Comparison of ENCODE assay signal across 15 mouse cellular contexts in the genomic region with DNA sequence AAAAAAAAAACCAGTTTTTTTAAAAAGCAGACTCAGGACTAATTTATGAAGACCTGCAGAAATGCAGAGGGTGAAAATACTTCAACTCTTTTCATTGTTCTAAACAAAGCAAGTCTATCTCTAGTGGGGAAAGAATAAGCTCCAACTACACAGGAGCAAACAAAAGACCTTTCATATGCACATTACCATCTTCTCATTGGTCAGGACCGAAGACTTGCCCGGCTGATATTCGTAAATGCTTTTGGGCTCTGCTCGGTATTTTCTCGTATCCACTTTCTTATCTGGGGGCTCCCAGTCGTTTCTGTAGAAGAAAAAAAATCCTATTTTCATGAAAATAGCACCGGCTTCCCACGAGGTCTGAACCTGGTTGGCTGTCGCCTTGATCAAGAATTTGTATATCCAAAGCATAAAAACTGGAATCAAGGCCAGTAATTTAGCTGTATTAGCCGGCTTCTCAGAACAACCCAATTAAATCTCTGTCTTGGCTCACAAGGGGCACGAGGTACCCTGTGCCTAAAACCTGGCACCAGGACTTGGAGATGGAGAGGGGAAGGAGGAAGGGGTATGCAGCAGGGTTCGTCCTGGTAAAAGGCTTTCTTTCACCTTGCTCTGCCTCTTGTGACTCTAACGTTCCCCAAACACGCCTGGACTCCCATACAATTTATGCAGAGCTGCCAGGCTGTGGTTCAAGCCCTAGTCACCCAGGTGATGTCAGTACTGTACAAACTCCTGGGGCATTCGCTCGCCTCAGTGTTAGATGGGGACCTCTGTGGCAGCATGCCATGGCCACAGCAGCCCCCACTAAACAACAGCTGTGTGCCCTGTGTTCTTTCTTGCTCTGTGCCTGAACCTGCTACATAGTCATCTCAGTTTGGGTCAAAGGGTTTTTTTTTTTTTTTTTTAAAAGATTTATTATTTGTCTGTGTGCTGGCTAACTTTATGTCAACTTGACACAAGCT.
A peak's percentile ranks its signal among the peaks of the same experiment; 100 is the strongest.
DNase-seq lines count a peak whose midpoint lies in the region; ATAC-seq and TF ChIP-seq lines count a peak whose summit lies in the region.
"Had no signal": no experiment of that assay in that cellular context is flagged by ENCODE, and none has a peak within 500 bp of the region (broad histone marks: within the 10 kb centered on the region; RNA-seq: fewer than 3 reads in every experiment).

No protein-coding gene starts in this region.

- WGBS in heart, postnatal 0 days, result 71% methylated on average over 16 of the region's 16 CpGs
- 16% methylated on average over 16 of the region's 16 CpGs for WGBS in forebrain, embryonic 12.5 days
- 20% methylated on average over 16 of the region's 16 CpGs for WGBS in hindbrain, embryonic 16.5 days
- WGBS in neural tube, embryonic 14.5 days, result 23% methylated on average over 16 of the region's 16 CpGs

- TF ChIP-seq CTCF in heart, postnatal 0 days (IDR thresholded peaks at IDR 0.05; ENCODE audit: low read depth), result no peak

- H3K36me3 ChIP-seq in heart, postnatal 0 days (replicated peaks; ENCODE audit: control insufficient read depth, insufficient read depth, low read length), result peaks cover 67% of the 10 kb centered on the region
- no peaks in the 10 kb centered on the region; the same call in none of the 2 replicates for H3K36me3 ChIP-seq in forebrain, embryonic 12.5 days (replicated peaks)
- H3K36me3 ChIP-seq in hindbrain, embryonic 16.5 days (ENCODE audit: control insufficient read depth, insufficient read depth, low read length), result peaks cover 6% of the 10 kb centered on the region; the same call in 1 of the 2 replicates
- no peaks in the 10 kb centered on the region; the same call in 1 of the 2 replicates for H3K36me3 ChIP-seq in neural tube, embryonic 14.5 days (ENCODE audit: control insufficient read depth, insufficient read depth, low read length)
- H3K36me3 ChIP-seq: limb, embryonic 15.5 days had no signal

- peaks cover 33% of the 10 kb centered on the region for H3K4me1 ChIP-seq in heart, postnatal 0 days (ENCODE audit: control insufficient read depth, insufficient read depth)
- peaks cover 36% of the 10 kb centered on the region for H3K4me1 ChIP-seq in forebrain, embryonic 12.5 days
- H3K4me1 ChIP-seq in hindbrain, embryonic 16.5 days (ENCODE audit: control insufficient read depth, insufficient read depth, low read depth, low read length), result peaks cover 29% of the 10 kb centered on the region
- peaks cover 5% of the 10 kb centered on the region; the same call in 1 of the 2 replicates for H3K4me1 ChIP-seq in neural tube, embryonic 14.5 days (ENCODE audit: control insufficient read depth, insufficient read depth, low read length)

- H3K4me2 ChIP-seq in heart, postnatal 0 days (ENCODE audit: low read depth, low read length), result no peak overlapping the region
- H3K4me2 ChIP-seq in forebrain, embryonic 12.5 days, result peak overlapping the region; percentile 41
- no peak overlapping the region for H3K4me2 ChIP-seq in hindbrain, embryonic 16.5 days (ENCODE audit: low read length)
- H3K4me2 ChIP-seq in neural tube, embryonic 14.5 days (ENCODE audit: low read depth, low read length), result no peak overlapping the region
- H3K4me2 ChIP-seq: limb, embryonic 15.5 days; stomach, embryonic 15.5 days had no signal

- no peak overlapping the region for H3K9ac ChIP-seq in heart, postnatal 0 days (replicated peaks; ENCODE audit: low read depth, low read length)
- 0 out of 2 replicates have a peak overlapping the region, but pooled peaks have one; percentile 18 for H3K9ac ChIP-seq in forebrain, embryonic 12.5 days
- H3K9ac ChIP-seq in hindbrain, embryonic 16.5 days (ENCODE audit: low read depth, low read length), result no peak overlapping the region; the same call in 1 of the 2 replicates
- H3K9ac ChIP-seq in neural tube, embryonic 14.5 days (replicated peaks; ENCODE audit: low read depth, low read length), result no peak overlapping the region
- H3K9ac ChIP-seq: limb, embryonic 15.5 days; stomach, embryonic 15.5 days had no signal

- TF ChIP-seq EP300 in heart, postnatal 0 days (IDR thresholded peaks at IDR 0.05; ENCODE audit: low read depth), result no peak

- intact Hi-C loops in heart, postnatal 36 days (cut with DNase I), result no loop called here

- H3K27me3 ChIP-seq in heart, postnatal 0 days (ENCODE audit: control insufficient read depth, insufficient read depth, low read length), result no peaks in the 10 kb centered on the region
- no peaks in the 10 kb centered on the region for H3K27me3 ChIP-seq in forebrain, embryonic 12.5 days
- no peaks in the 10 kb centered on the region for H3K27me3 ChIP-seq in hindbrain, embryonic 16.5 days (replicated peaks; ENCODE audit: control insufficient read depth, insufficient read depth, low read length)
- no peaks in the 10 kb centered on the region for H3K27me3 ChIP-seq in neural tube, embryonic 14.5 days (ENCODE audit: control insufficient read depth, insufficient read depth, low read length)
- H3K27me3 ChIP-seq: limb, embryonic 15.5 days; stomach, embryonic 15.5 days had no signal

- H3K27ac ChIP-seq in heart, postnatal 0 days (ENCODE audit: low read depth), result peak overlapping the region; percentile 22; the same call in 1 of the 2 replicates
- peak overlapping the region; percentile 77 for H3K27ac ChIP-seq in forebrain, embryonic 12.5 days
- no peak overlapping the region for H3K27ac ChIP-seq in hindbrain, embryonic 16.5 days (ENCODE audit: low read depth, low read length)
- no peak overlapping the region for H3K27ac ChIP-seq in neural tube, embryonic 14.5 days (ENCODE audit: low read depth, low read length)
- H3K27ac ChIP-seq: kidney, postnatal 0 days had no signal

- H3K9me3 ChIP-seq in heart, postnatal 0 days (replicated peaks; ENCODE audit: control insufficient read depth, low read length), result no peaks in the 10 kb centered on the region
- H3K9me3 ChIP-seq in forebrain, embryonic 12.5 days, result no peaks in the 10 kb centered on the region
- no peaks in the 10 kb centered on the region for H3K9me3 ChIP-seq in hindbrain, embryonic 16.5 days (ENCODE audit: control insufficient read depth, low read length)
- H3K9me3 ChIP-seq in neural tube, embryonic 14.5 days (ENCODE audit: control insufficient read depth, low read length), result no peaks in the 10 kb centered on the region
- H3K9me3 ChIP-seq: limb, embryonic 15.5 days; stomach, embryonic 15.5 days had no signal

- H3K4me3 ChIP-seq in heart, postnatal 0 days (ENCODE audit: low read depth, low read length), result no peak overlapping the region
- H3K4me3 ChIP-seq in forebrain, embryonic 12.5 days (replicated peaks), result 0 out of 2 replicates have a peak overlapping the region, but pooled peaks have one; percentile 8
- no peak overlapping the region for H3K4me3 ChIP-seq in hindbrain, embryonic 16.5 days (ENCODE audit: low read length)
- no peak overlapping the region for H3K4me3 ChIP-seq in neural tube, embryonic 14.5 days (ENCODE audit: low read depth, low read length)
- H3K4me3 ChIP-seq: limb, embryonic 15.5 days; stomach, embryonic 15.5 days had no signal

- no peak for ATAC-seq in heart, postnatal 0 days (ENCODE audit: insufficient read depth, low read depth)
- peak; percentile 55; the same call in 1 of the 2 replicates for ATAC-seq in forebrain, embryonic 12.5 days (ENCODE audit: low FRiP score)
- ATAC-seq in hindbrain, embryonic 16.5 days, result peak; percentile 26; the same call in 1 of the 2 replicates
- peak; percentile 57; the same call in 1 of the 2 replicates for ATAC-seq in neural tube, embryonic 14.5 days (ENCODE audit: low read depth)

- DNase-seq in heart, postnatal 0 days (ENCODE audit: low spot score), result no peak
- no peak for DNase-seq in heart, postnatal 36 days
- DNase-seq in urinary bladder, adult 2 months (ENCODE audit: low spot score), result no peak
- no peak for DNase-seq in urinary bladder, postnatal 36 days (ENCODE audit: low spot score in 2 of 2)
- no peak for DNase-seq in lung, adult 18-20 months
- DNase-seq: gastrocnemius, postnatal 36 days; heart, postnatal 4 days; lung, postnatal 36 days; right cerebral cortex, postnatal 25 days had no signal

Comparison
In these comparisons a context has a peak if more than half of its experiments do, and no peak if none do; other contexts are left out.
1. H3K27ac ChIP-seq: peak in heart, postnatal 0 days (single experiment) and forebrain, embryonic 12.5 days (single experiment); none in hindbrain, embryonic 16.5 days (single experiment) and neural tube, embryonic 14.5 days (single experiment).